Mouse (Mus musculus) MEL (cell line): Measurements from ENCODE around the gene Alpk1.

Experiments used
- CHD1 ChIP-seq: IDR thresholded peaks from 2 replicates; pipeline ENCODE4 v1.6.1; 2012; ENCODE audit warnings: low read depth, mild to moderate bottlenecking, inconsistent platforms, low read length, improper control_type of control experiment
- CTCF ChIP-seq, 3 experiments: IDR thresholded peaks in 2 of 3; conservative IDR thresholded peaks in 1 of 3; 2 replicates each; pipeline ENCODE4 v1.5.1; 2011 to 2012; ENCODE audit warnings: low read length in 3 of 3, low read depth in 2 of 3, mild to moderate bottlenecking in 2 of 3, improper control_type of control experiment in 1 of 3, inconsistent platforms in 1 of 3, mixed read lengths in 1 of 3, moderate library complexity in 1 of 3; ENCODE audit not compliant: control insufficient read depth in 1 of 3, insufficient read depth in 1 of 3, poor library complexity in 1 of 3, severe bottlenecking in 1 of 3
- ELF1 ChIP-seq: IDR thresholded peaks from 2 replicates; pipeline ENCODE4 v1.6.1; 2014; ENCODE audit warnings: low read depth, mild to moderate bottlenecking, inconsistent platforms, low read length, improper control_type of control experiment, moderate library complexity
- GATA1 ChIP-seq: IDR thresholded peaks from 2 replicates; pipeline ENCODE4 v1.6.1; 2011; ENCODE audit warnings: low read depth, low read length, improper control_type of control experiment
- RAD21 ChIP-seq: IDR thresholded peaks from 2 replicates; pipeline ENCODE4 v1.6.1; 2011; ENCODE audit warnings: mild to moderate bottlenecking, low read depth, low read length, improper control_type of control experiment
- SIN3A ChIP-seq: IDR thresholded peaks from 2 replicates; pipeline ENCODE4 v1.6.1; 2012; ENCODE audit warnings: low read length, improper control_type of control experiment, inconsistent platforms
- ZKSCAN1 ChIP-seq: IDR thresholded peaks from 2 replicates; pipeline ENCODE4 v1.6.1; 2012; ENCODE audit warnings: low read depth, mild to moderate bottlenecking, inconsistent platforms, low read length, improper control_type of control experiment, moderate library complexity

DNA sequence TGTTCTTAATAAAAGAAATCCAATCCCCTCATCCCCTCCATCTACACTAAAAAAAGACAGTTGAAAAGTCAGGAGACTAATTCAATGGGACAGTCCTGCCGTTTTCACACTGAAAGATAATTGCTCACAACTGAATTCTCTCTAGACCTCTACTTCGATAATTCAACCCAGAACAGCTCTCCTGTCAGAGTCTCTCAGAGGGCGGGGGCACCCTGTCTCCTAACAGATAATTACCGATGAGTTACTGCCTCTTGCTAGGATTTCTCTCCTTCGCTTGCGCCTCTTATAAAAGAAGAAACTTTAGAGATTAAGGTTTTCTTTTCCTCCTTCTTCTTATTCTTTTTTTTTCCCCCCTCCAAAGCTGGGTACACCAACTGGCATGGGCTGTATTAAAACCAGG, 34.8 kb downstream of the Alpk1 start:
- TF ChIP-seq SIN3A = no peak
- TF ChIP-seq ZKSCAN1 = no peak
- no peak for TF ChIP-seq CTCF (IDR thresholded peaks at IDR 0.05 in 2 of 3, conservative IDR thresholded peaks at IDR 0.05 in 1 of 3; ENCODE audit: control insufficient read depth in 1 of 3, insufficient read depth in 1 of 3, low read depth in 2 of 3, low read length in 3 of 3, poor library complexity in 1 of 3, severe bottlenecking in 1 of 3)
- no peak for TF ChIP-seq ELF1
- no peak for TF ChIP-seq CHD1
- TF ChIP-seq RAD21 = no peak
- TF ChIP-seq GATA1 = no peak
